13 mouse cellular contexts compared by ENCODE assay signal in genomic region chr16:5940016-5940415, GRCm38 (mm10). TPM values are rescaled to one million over a fixed set of nuclear protein-coding genes. Genes with fewer than 3 reads are reported as not detected.
DNase-seq lines count a peak whose midpoint lies in the region; ATAC-seq and TF ChIP-seq lines count a peak whose summit lies in the region.
"Had no signal": no experiment of that assay in that cellular context is flagged by ENCODE, and none has a peak within 500 bp of the region (broad histone marks: within the 10 kb centered on the region; RNA-seq: fewer than 3 reads in every experiment).

No protein-coding gene starts in this region.

- WGBS in kidney, embryonic 15.5 days = 60% methylated on average over 4 of the region's 4 CpGs

- H3K9me3 ChIP-seq in kidney, embryonic 15.5 days (replicated peaks) = no peaks in the 10 kb centered on the region
- H3K9me3 ChIP-seq in CH12.LX (replicated peaks; ENCODE audit: low read length) = peaks cover 37% of the 10 kb centered on the region
- H3K9me3 ChIP-seq: forebrain, embryonic 12.5 days; limb, embryonic 10.5 days; lung, embryonic 15.5 days had no signal

- H3K4me2 ChIP-seq in kidney, embryonic 15.5 days = no peak overlapping the region
- H3K4me2 ChIP-seq in CH12.LX (ENCODE audit: insufficient read depth, low read depth, poor library complexity, severe bottlenecking) = no peak overlapping the region
- H3K4me2 ChIP-seq: forebrain, embryonic 12.5 days; lung, embryonic 15.5 days had no signal

- H3K79me2 ChIP-seq in CH12.LX (replicated peaks; ENCODE audit: control insufficient read depth, extremely low read depth, insufficient read depth, poor library complexity, severe bottlenecking) = no peaks in the 10 kb centered on the region

- intact Hi-C loops in gastrocnemius, postnatal 14 days (cut with DNase I; ENCODE audit: low total_unique reads) = no loop called here

- H3K9ac ChIP-seq in kidney, embryonic 15.5 days = no peak overlapping the region
- no peak overlapping the region for H3K9ac ChIP-seq in CH12.LX (ENCODE audit: insufficient read depth, low read depth)
- H3K9ac ChIP-seq: forebrain, embryonic 12.5 days; lung, embryonic 15.5 days had no signal

- no peaks in the 10 kb centered on the region for H3K4me1 ChIP-seq in kidney, embryonic 15.5 days
- H3K4me1 ChIP-seq in CH12.LX (ENCODE audit: control insufficient read depth in 1 of 2, insufficient read depth in 2 of 2) = no peaks in the 10 kb centered on the region
- H3K4me1 ChIP-seq: forebrain, embryonic 12.5 days; limb, embryonic 10.5 days; lung, embryonic 15.5 days had no signal

- TF ChIP-seq RAD21 in CH12.LX (IDR thresholded peaks at IDR 0.05; ENCODE audit: low read depth, low read length) = no peak

- H3K36me3 ChIP-seq in kidney, embryonic 15.5 days = no peaks in the 10 kb centered on the region
- H3K36me3 ChIP-seq in CH12.LX (replicated peaks in 1 of 2; ENCODE audit: control insufficient read depth in 1 of 2, insufficient read depth in 1 of 2, low read length in 1 of 2) = no peaks in the 10 kb centered on the region
- H3K36me3 ChIP-seq: forebrain, embryonic 12.5 days; limb, embryonic 10.5 days; lung, embryonic 15.5 days had no signal

- H3K4me3 ChIP-seq in kidney, embryonic 15.5 days (replicated peaks) = no peak overlapping the region
- no peak overlapping the region for H3K4me3 ChIP-seq in CH12.LX (replicated peaks in 1 of 3; ENCODE audit: low read depth in 2 of 3, low read length in 2 of 3, poor library complexity in 1 of 3)
- H3K4me3 ChIP-seq: forebrain, embryonic 12.5 days; limb, embryonic 10.5 days; lung, embryonic 15.5 days had no signal

- H3K27ac ChIP-seq in kidney, embryonic 15.5 days = no peak overlapping the region
- no peak overlapping the region for H3K27ac ChIP-seq in CH12.LX (ENCODE audit: insufficient read depth, low read depth)
- H3K27ac ChIP-seq: forebrain, embryonic 12.5 days; limb, embryonic 10.5 days; lung, embryonic 15.5 days had no signal

- in situ Hi-C loops in CH12.LX (cut with MboI; ENCODE audit: low pct_ligation_motif_present, low pct_unique_long_range_greater_than_20kb, low sequenced_read_pairs) = no loop called here

- no peak for TF ChIP-seq POLR2A in CH12.LX (IDR thresholded peaks at IDR 0.05; ENCODE audit: low read depth, low read length)
- no peak for TF ChIP-seq POLR2A in brain, embryonic 14.5 days (IDR thresholded peaks at IDR 0.05; ENCODE audit: borderline replicate concordance, extremely low read depth, insufficient read depth, insufficient read length, poor library complexity, severe bottlenecking)

- H3K27me3 ChIP-seq in kidney, embryonic 15.5 days = no peaks in the 10 kb centered on the region
- H3K27me3 ChIP-seq in CH12.LX (replicated peaks) = peaks cover 24% of the 10 kb centered on the region
- H3K27me3 ChIP-seq: forebrain, embryonic 12.5 days; lung, embryonic 15.5 days had no signal

- ATAC-seq in kidney, embryonic 15.5 days (replicated peaks; ENCODE audit: low FRiP score) = no peak

- dilution Hi-C loops in CH12.LX (cut with MboI; ENCODE audit: extremely low pct_ligation_motif_present, extremely low pct_unique_long_range_greater_than_20kb, low sequenced_read_pairs) = no loop called here

- TF ChIP-seq CTCF in CH12.LX (conservative IDR thresholded peaks at IDR 0.05 in 1 of 2, IDR thresholded peaks at IDR 0.05 in 1 of 2; ENCODE audit: low read depth in 2 of 2, low read length in 2 of 2) = peak in 1 of 2 experiments; percentile 32; a peak in 2 of 4 replicates
- TF ChIP-seq CTCF in brain, embryonic 14.5 days (IDR thresholded peaks at IDR 0.05; ENCODE audit: borderline replicate concordance, extremely low read depth, insufficient read depth, insufficient read length) = peak; percentile 32; the same call in 1 of the 2 replicates

- TF ChIP-seq EP300 in CH12.LX (IDR thresholded peaks at IDR 0.05; ENCODE audit: low read length) = no peak

- DNase-seq in adrenal gland, adult (ENCODE audit: inconsistent age in 2 of 2, low spot score in 1 of 2) = peak; percentile 18 to 66
- DNase-seq in adrenal gland, postnatal 4 days (ENCODE audit: low spot score in 2 of 2) = no peak
- DNase-seq in kidney, adult 9 months = peak; percentile 11
- peak; percentile 16 for DNase-seq in CH12.LX (ENCODE audit: extremely low read depth)
- DNase-seq in brain, embryonic 14.5 days (ENCODE audit: low read depth) = no peak
- DNase-seq in gastrocnemius, postnatal 14 days = no peak
- no peak for DNase-seq in ovary, postnatal 10 days (ENCODE audit: low spot score)
- DNase-seq: kidney, adult 11 months had no signal

TF ChIP-seq in CH12.LX, 34 proteins besides CTCF, POLR2A, EP300 and RAD21:
- no peak for TF ChIP-seq UBTF (IDR thresholded peaks at IDR 0.05; ENCODE audit: low read depth, low read length)
- no peak for TF ChIP-seq MYC (IDR thresholded peaks at IDR 0.05; ENCODE audit: low read depth, low read length)
- no peak for TF ChIP-seq ETS1 (conservative IDR thresholded peaks at IDR 0.05; ENCODE audit: low read depth, low read length)
- TF ChIP-seq SIN3A (IDR thresholded peaks at IDR 0.05; ENCODE audit: low read length) = no peak
- no peak for TF ChIP-seq POLR2AphosphoS2 (IDR thresholded peaks at IDR 0.05; ENCODE audit: low read depth, low read length)
- TF ChIP-seq USF1 (IDR thresholded peaks at IDR 0.05; ENCODE audit: low read depth, low read length) = no peak
- TF ChIP-seq IRF4 (IDR thresholded peaks at IDR 0.05; ENCODE audit: low read depth, low read length) = no peak
- no peak for TF ChIP-seq JUND (conservative IDR thresholded peaks at IDR 0.05; ENCODE audit: low read depth, low read length)
- TF ChIP-seq ZKSCAN1 (IDR thresholded peaks at IDR 0.05; ENCODE audit: borderline replicate concordance, low read depth, low read length) = no peak
- no peak for TF ChIP-seq MAZ (IDR thresholded peaks at IDR 0.05; ENCODE audit: low read depth, low read length)
- no peak for TF ChIP-seq RCOR1 (conservative IDR thresholded peaks at IDR 0.05; ENCODE audit: low read depth, low read length)
- no peak for TF ChIP-seq KAT2A (IDR thresholded peaks at IDR 0.05; ENCODE audit: insufficient replicate concordance, low read length)

RNA-seq across cellular contexts. Expression of gene Rbfox1, which starts 54.9 kb away (rescaled TPM):
- total RNA-seq in adrenal gland, postnatal 4 days (2021) = 10 to 100 TPM in 1 of 2 experiments, 1 to 10 TPM in 1; 9.7 to 10.4 TPM
- polyA plus RNA-seq in kidney, embryonic 15.5 days (2015; fragmentation: Nextera tagmentation; extraction: Ambion mirVana) = 6.7 and 8.0 TPM in 2 replicates
- not detected in 2 replicates for total RNA-seq in CH12.LX (2012; rRNA removed)
- total RNA-seq in CH12.LX (2014; rRNA removed) = not detected in 2 replicates
- polyA plus RNA-seq in CH12.LX (2012; ENCODE audit: insufficient read length, low read depth) = not detected in 2 replicates
- 60.3 and 98.9 TPM in 2 replicates for polyA plus RNA-seq in brain, embryonic 14.5 days (2012; rRNA removed)
- 100 to 1,000 TPM; 120 to 127 TPM for total RNA-seq in gastrocnemius, postnatal 14 days (2021)
- total RNA-seq: monocyte, adult 5-6 weeks had no signal

Comparison
In these comparisons a context has a peak if more than half of its experiments do, and no peak if none do; other contexts are left out.
1. DNase-seq: peak in adrenal gland, adult (2 of 2), kidney, adult 9 months (single experiment) and CH12.LX (single experiment); none in adrenal gland, postnatal 4 days (0 of 2), brain, embryonic 14.5 days (single experiment), gastrocnemius, postnatal 14 days (single experiment) and ovary, postnatal 10 days (single experiment).
2. RNA of gene Rbfox1, which starts 54.9 kb away (total RNA-seq): 120 to 127 TPM in gastrocnemius, postnatal 14 days and 9.7 to 10.4 TPM in adrenal gland, postnatal 4 days; not detected in CH12.LX; every median in the first group is over 10 times any median in the second.